Mouse (Mus musculus) heart, embryonic 15.5 days (tissue): Measurements from ENCODE around the gene Adamts9. TPM values are rescaled to one million over a fixed set of nuclear protein-coding genes. Genes with fewer than 3 reads are reported as not detected.

Experiments
- ATAC-seq: fragments of 200-750 bp; cut with Nextera tagmentation; replicated peaks from 2 replicates; pipeline ENCODE4 v1.8.0; 2017; ENCODE audit warnings: low read depth, moderate TSS enrichment; ENCODE audit not compliant: insufficient number of reproducible peaks, insufficient read depth, low FRiP score
- H3K27ac ChIP-seq: fragments of 300-500 bp; sonication (generic); 2 replicates; pipeline ENCODE4 v1.5.1; 2015; ENCODE audit warnings: mild to moderate bottlenecking, inconsistent platforms
- H3K27me3 ChIP-seq: fragments of 300-500 bp; sonication (generic); 2 replicates; pipeline ENCODE4 v1.6.1; 2015; ENCODE audit warnings: inconsistent platforms
- H3K36me3 ChIP-seq: fragments of 300-500 bp; sonication (generic); 2 replicates; pipeline ENCODE4 v1.6.1; 2015; ENCODE audit warnings: mild to moderate bottlenecking, inconsistent platforms
- H3K4me1 ChIP-seq: fragments of 300-500 bp; sonication (generic); replicated peaks from 2 replicates; pipeline ENCODE4 v1.6.1; 2015; ENCODE audit warnings: inconsistent platforms
- H3K4me2 ChIP-seq: fragments of 300-500 bp; sonication (generic); 2 replicates; pipeline ENCODE4 v1.6.1; 2015; ENCODE audit warnings: inconsistent platforms, mild to moderate bottlenecking, moderate library complexity
- H3K4me3 ChIP-seq: fragments of 300-500 bp; sonication (generic); 2 replicates; pipeline ENCODE4 v1.5.1; 2015; ENCODE audit warnings: mild to moderate bottlenecking, inconsistent platforms
- H3K9ac ChIP-seq: fragments of 300-500 bp; sonication (generic); 2 replicates; pipeline ENCODE4 v1.6.1; 2015; ENCODE audit warnings: mild to moderate bottlenecking, inconsistent platforms
- H3K9me3 ChIP-seq: fragments of 300-500 bp; sonication (generic); replicated peaks from 2 replicates; pipeline ENCODE4 v1.6.1; 2016; ENCODE audit warnings: inconsistent platforms
- WGBS: fragments of 180-500 bp; shearing (Covaris S2); methylation state at CpG from one replicate; pipeline ENCODE4 v1.1.7; 2015; ENCODE audit warnings: mixed read lengths; 5-methylcytosine and 5-hydroxymethylcytosine counted together
- polyA plus RNA-seq: library from polyadenylated mRNA; unstranded; fragments of >200 nt; fragmentation: Nextera tagmentation; extraction: Ambion mirVana; gene quantifications from 2 replicates; pipeline ENCODE4 v1.2.1, GENCODE M21; 2015

The Adamts9 gene
- polyA plus RNA-seq, 1 experiment from 2014 or later: 6.5 TPM

- no peaks in the 10 kb centered on the region for H3K4me1 ChIP-seq
- H3K9me3 ChIP-seq: no peaks in the 10 kb centered on the region
- ATAC-seq: no peak
- H3K9ac ChIP-seq: no peak overlapping the region
- H3K27me3 ChIP-seq: no peaks in the 10 kb centered on the region
- no peak overlapping the region for H3K27ac ChIP-seq
- H3K36me3 ChIP-seq: no peaks in the 10 kb centered on the region
- no peak overlapping the region for H3K4me3 ChIP-seq
- H3K4me2 ChIP-seq: no peak overlapping the region
- WGBS: 86% methylated on average over 6 of the region's 6 CpGs
These were observed 17.7 kb upstream of the Adamts9 start for GRCm38 (mm10) chr6:92960997-92961396.

DNA sequence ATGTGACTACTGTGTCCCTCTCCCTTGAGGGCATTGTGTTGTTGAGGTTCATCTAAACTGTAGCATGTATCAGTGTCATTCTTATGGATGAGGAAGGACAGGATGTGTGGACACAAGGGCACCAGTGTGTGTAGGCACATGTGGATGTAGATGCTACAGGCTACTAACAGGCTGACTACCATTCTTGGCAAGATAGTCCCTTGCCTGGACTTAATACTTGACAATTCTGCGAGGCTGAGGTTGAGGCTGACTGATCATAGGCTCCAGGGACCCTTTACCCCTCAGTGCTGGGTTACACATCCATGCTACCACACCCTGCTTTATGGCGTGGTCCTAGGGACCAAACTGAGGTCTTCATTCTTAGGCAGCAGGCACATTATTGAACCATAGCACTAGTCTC lies 16.1 kb upstream of the Adamts9 start:
- WGBS: 78% methylated on average over 2 of the region's 2 CpGs
- no peaks in the 10 kb centered on the region for H3K4me1 ChIP-seq
- H3K27ac ChIP-seq: no peak overlapping the region
- H3K9ac ChIP-seq: no peak overlapping the region
- no peak for ATAC-seq
- H3K4me3 ChIP-seq: no peak overlapping the region
- no peak overlapping the region for H3K4me2 ChIP-seq
- H3K27me3 ChIP-seq: no peaks in the 10 kb centered on the region
- no peaks in the 10 kb centered on the region for H3K9me3 ChIP-seq
- H3K36me3 ChIP-seq: no peaks in the 10 kb centered on the region

DNA sequence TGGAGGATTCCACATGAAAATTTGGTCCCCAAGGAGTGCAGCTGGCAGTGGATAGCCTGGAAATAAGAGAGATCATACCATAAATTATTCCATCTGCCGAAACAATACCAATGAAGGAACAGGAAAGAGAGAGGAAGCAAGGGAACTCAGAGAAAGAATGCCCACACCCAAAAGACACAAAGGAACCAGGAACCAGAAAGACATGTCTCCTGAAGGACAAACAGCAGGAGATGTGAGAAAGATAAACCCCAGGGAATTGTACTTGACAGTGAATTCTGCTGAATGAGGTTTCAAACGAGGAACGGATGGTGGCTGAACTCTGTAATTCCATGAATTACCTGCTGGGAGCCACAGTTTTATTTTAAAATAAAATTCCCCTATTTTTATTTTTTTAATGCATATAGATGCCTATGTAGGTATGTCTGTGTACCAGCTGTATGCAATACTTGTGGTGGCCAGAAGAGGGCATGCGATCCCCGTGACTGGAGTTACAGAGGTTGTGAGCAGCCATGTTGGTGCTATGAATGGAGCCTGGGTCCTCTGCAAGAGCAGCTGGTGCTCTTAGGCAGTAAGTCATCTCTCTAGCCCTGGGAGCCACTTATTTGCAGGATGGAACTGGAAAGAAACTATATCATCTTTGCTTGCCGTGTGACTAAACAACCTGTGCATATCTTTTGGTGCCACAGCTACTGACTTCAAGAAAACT lies 4.2 kb upstream of the Adamts9 start:
- H3K9ac ChIP-seq: no peak overlapping the region
- no peak overlapping the region for H3K4me3 ChIP-seq
- peaks cover 5% of the 10 kb centered on the region; the same call in 1 of the 2 replicates for H3K4me1 ChIP-seq
- no peak for ATAC-seq
- WGBS: 85% methylated on average over 6 of the region's 6 CpGs
- no peaks in the 10 kb centered on the region; the same call in 1 of the 2 replicates for H3K9me3 ChIP-seq
- peaks cover 2% of the 10 kb centered on the region; the same call in 1 of the 2 replicates for H3K36me3 ChIP-seq
- H3K4me2 ChIP-seq: no peak overlapping the region
- H3K27ac ChIP-seq: no peak overlapping the region
- peaks cover 3% of the 10 kb centered on the region; the same call in 1 of the 2 replicates for H3K27me3 ChIP-seq

- H3K9me3 ChIP-seq: no peaks in the 10 kb centered on the region; the same call in 1 of the 2 replicates
- peaks cover 3% of the 10 kb centered on the region; the same call in 1 of the 2 replicates for H3K27me3 ChIP-seq
- H3K36me3 ChIP-seq: peaks cover 2% of the 10 kb centered on the region; the same call in 1 of the 2 replicates
- no peak overlapping the region for H3K9ac ChIP-seq
- no peak overlapping the region for H3K27ac ChIP-seq
- WGBS: 55% methylated on average over 7 of the region's 7 CpGs
- H3K4me2 ChIP-seq: peak overlapping the region; percentile 69
- no peak for ATAC-seq
- H3K4me3 ChIP-seq: no peak overlapping the region
- peaks cover 8% of the 10 kb centered on the region for H3K4me1 ChIP-seq
These were observed 1.4 kb upstream of the Adamts9 start for GRCm38 (mm10) chr6:92944711-92945110.

GRCm38 (mm10) chr6:92944048-92944685 lies 875 bp upstream of the Adamts9 start:
- 10% methylated on average over 14 of the region's 14 CpGs for WGBS
- Histone ChIP-seq H3K4me1 (peaks cover 12% of the 10 kb centered on the region), H3K27me3 (peaks cover 3% of the 10 kb centered on the region; the same call in 1 of the 2 replicates), H3K9me3 (no peaks in the 10 kb centered on the region), H3K4me3 (peak overlapping the region; percentile 73), H3K36me3 (peaks cover 2% of the 10 kb centered on the region; the same call in 1 of the 2 replicates), H3K4me2 (peak overlapping the region; percentile 69), H3K9ac (peak overlapping the region; percentile 78), H3K27ac (peak overlapping the region; percentile 97)
- no peak for ATAC-seq

- peak overlapping the region; percentile 69 for H3K4me2 ChIP-seq
- peaks cover 7% of the 10 kb centered on the region for H3K36me3 ChIP-seq
- WGBS: under 1% methylated on average over 30 of the region's 30 CpGs
- H3K9ac ChIP-seq: peak overlapping the region; percentile 78
- no peaks in the 10 kb centered on the region for H3K9me3 ChIP-seq
- peaks cover 12% of the 10 kb centered on the region for H3K4me1 ChIP-seq
- peak overlapping the region; percentile 73 for H3K4me3 ChIP-seq
- peak overlapping the region; percentile 97 for H3K27ac ChIP-seq
- peaks cover 3% of the 10 kb centered on the region; the same call in 1 of the 2 replicates for H3K27me3 ChIP-seq
- ATAC-seq: 0 out of 2 replicates have a peak, but pooled peaks have one; percentile 1
These were observed 1.4 kb downstream of the Adamts9 start for GRCm38 (mm10) chr6:92941756-92942420.

DNA sequence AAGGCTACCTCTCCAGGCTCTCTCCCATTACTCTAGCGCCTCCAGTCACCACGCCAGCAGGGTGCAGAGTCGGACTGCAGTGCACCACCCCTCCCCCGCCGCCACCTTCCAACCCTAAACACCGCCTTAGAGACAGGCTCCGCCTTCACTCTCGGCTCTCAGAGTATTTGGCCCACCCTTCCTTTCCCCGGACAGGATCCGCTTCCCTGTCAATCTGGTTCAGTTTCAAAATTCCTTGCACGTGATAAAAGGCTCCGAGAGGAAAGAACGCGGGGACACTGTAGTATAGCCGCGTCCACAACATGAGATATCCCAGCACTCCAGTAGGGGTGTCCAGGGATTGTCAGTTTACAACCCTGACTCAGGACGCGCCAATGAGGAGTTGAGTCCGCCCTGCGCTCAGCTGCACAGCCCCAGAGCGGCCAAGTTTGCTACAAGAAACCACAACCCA lies 2.0 kb downstream of the Adamts9 start:
- Histone ChIP-seq H3K4me3 (peak overlapping the region; percentile 73), H3K4me1 (peaks cover 12% of the 10 kb centered on the region), H3K9ac (peak overlapping the region; percentile 78), H3K9me3 (no peaks in the 10 kb centered on the region), H3K27ac (peak overlapping the region; percentile 97), H3K27me3 (peaks cover 3% of the 10 kb centered on the region; the same call in 1 of the 2 replicates), H3K36me3 (peaks cover 13% of the 10 kb centered on the region), H3K4me2 (peak overlapping the region; percentile 69)
- under 1% methylated on average over 21 of the region's 21 CpGs for WGBS
- ATAC-seq: peak; percentile 85

DNA sequence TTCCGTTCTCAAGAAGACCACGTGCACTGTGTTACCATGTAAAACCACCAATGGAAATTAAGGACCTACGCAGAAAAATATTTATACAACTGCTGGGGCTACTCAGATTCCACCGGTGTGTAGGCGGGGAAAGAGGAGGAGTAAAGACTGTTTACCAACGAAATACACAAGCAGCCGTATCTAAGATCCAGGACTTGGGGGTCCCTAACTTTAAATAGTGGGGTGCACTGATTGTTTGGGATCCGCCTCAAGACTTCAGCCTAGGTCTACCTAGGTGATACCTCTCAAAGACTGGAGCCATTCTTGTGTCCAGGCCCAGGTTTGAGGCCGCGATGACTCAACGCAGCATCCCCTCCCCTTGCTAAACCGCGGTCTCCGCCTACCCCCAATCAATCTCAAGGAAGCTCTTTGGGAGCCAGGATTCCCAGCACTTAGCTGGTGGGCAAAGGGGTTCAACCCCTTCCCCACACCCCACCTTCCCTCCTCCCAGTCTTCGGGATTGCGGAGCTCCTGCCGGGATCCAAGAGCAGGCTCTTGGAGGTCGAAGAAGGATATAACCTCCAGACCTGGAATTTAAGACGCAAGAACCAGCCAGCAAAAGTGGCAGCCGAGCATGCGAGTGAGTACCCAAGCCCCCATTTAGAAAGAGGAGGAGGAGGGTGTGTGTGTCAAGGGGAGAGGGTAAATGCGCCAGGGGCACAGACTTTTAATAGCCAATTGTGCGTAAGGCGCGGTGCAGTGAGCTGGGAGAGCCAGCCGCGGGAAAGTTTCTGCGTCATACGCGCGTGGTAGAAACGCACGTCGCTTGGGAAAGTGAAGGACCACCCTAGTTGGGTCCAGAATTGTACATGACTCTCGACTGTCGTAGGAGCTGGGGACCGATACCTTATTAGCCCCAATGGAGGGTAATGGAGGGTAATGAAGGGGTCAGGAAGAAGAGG lies 2.8 kb downstream of the Adamts9 start:
- Histone ChIP-seq H3K9me3 (no peaks in the 10 kb centered on the region), H3K9ac (peak overlapping the region; percentile 78), H3K4me3 (peak overlapping the region; percentile 73), H3K27me3 (peaks cover 3% of the 10 kb centered on the region; the same call in 1 of the 2 replicates), H3K27ac (peak overlapping the region; percentile 97), H3K36me3 (peaks cover 20% of the 10 kb centered on the region), H3K4me1 (peaks cover 12% of the 10 kb centered on the region), H3K4me2 (peak overlapping the region; percentile 69)
- under 1% methylated on average over 37 of the region's 37 CpGs for WGBS
- no peak for ATAC-seq

DNA sequence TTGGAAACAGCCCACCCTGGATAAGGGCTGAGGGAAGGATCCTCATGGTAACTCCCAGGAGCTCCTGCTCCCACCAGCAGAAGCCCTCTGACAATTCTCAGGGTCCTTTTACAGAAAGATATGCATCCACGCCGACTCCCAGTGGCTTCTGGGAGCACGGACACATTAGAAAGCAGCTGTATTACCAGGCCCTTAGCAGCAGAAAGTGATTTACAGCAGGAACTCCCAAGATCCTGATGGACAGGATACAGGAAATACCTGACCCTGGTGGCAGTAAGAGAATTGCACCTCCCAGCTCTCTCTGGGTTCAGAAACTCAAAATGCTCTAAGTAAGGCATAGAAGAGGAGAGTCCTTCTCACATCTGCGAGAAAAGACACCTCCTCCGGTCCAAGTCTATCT lies 15.0 kb downstream of the Adamts9 start:
- Histone ChIP-seq H3K9ac (no peak overlapping the region), H3K4me2 (no peak overlapping the region), H3K9me3 (no peaks in the 10 kb centered on the region), H3K4me1 (peaks cover 12% of the 10 kb centered on the region; the same call in 1 of the 2 replicates), H3K27me3 (no peaks in the 10 kb centered on the region), H3K4me3 (no peak overlapping the region), H3K27ac (no peak overlapping the region), H3K36me3 (0 out of 2 replicates have a peak, but pooled peaks cover 6% of the 10 kb centered on the region)
- ATAC-seq: no peak
- 76% methylated on average over 5 of the region's 5 CpGs for WGBS

- no peaks in the 10 kb centered on the region for H3K27me3 ChIP-seq
- no peaks in the 10 kb centered on the region for H3K9me3 ChIP-seq
- no peak overlapping the region for H3K9ac ChIP-seq
- no peaks in the 10 kb centered on the region for H3K36me3 ChIP-seq
- H3K4me1 ChIP-seq: peaks cover 26% of the 10 kb centered on the region
- no peak overlapping the region; the same call in 1 of the 2 replicates for H3K4me2 ChIP-seq
- WGBS: 39% methylated on average over 8 of the region's 8 CpGs
- no peak overlapping the region for H3K27ac ChIP-seq
- no peak overlapping the region for H3K4me3 ChIP-seq
- no peak for ATAC-seq
These were observed 18.8 kb downstream of the Adamts9 start for GRCm38 (mm10) chr6:92924536-92924935.
